Mouse (Mus musculus) lung, postnatal 0 days (tissue): ENCODE measurements at regions not wholly inside any gene's neighbourhood (a gene's known extent, or its start where the extent isn't known, plus 50 kb on each side); places are given as distances from the start of the nearest gene placed in this dataset.

Source experiments
- ATAC-seq: fragments of 200-750 bp; cut with Nextera tagmentation; 2 replicates; pipeline ENCODE4 v1.8.0; 2017; ENCODE audit warnings: moderate library complexity
- DNase-seq: peaks from one replicate; pipeline ENCODE4 v3.0.0-alpha.2; 2016; ENCODE audit warnings: low spot score
- H3K27ac ChIP-seq: fragments of 300-500 bp; sonication (generic); 2 replicates; pipeline ENCODE4 v1.5.1; 2014; ENCODE audit warnings: antibody characterized with exemption, mild to moderate bottlenecking, low read length, mixed read lengths
- H3K27me3 ChIP-seq: fragments of 300-500 bp; sonication (generic); replicated peaks from 2 replicates; pipeline ENCODE4 v1.6.1; 2014; ENCODE audit warnings: low read length, mixed read lengths; ENCODE audit not compliant: insufficient read depth
- H3K36me3 ChIP-seq: fragments of 300-500 bp; sonication (generic); 2 replicates; pipeline ENCODE4 v1.6.1; 2014; ENCODE audit warnings: low read length, mixed read lengths; ENCODE audit not compliant: insufficient read depth
- H3K4me1 ChIP-seq: fragments of 300-500 bp; sonication (generic); 2 replicates; pipeline ENCODE4 v1.6.1; 2014; ENCODE audit warnings: antibody characterized with exemption, low read depth, low read length, mixed read lengths; ENCODE audit not compliant: insufficient read depth
- H3K4me2 ChIP-seq: fragments of 300-500 bp; sonication (generic); replicated peaks from 2 replicates; pipeline ENCODE4 v1.6.1; 2014; ENCODE audit warnings: low read depth, mild to moderate bottlenecking, low read length, moderate library complexity, mixed read lengths
- H3K4me3 ChIP-seq: fragments of 300-500 bp; sonication (generic); 2 replicates; pipeline ENCODE4 v1.5.1; 2014; ENCODE audit warnings: low read depth, low read length
- H3K9ac ChIP-seq: fragments of 300-500 bp; sonication (generic); replicated peaks from 2 replicates; pipeline ENCODE4 v1.6.1; 2014; ENCODE audit warnings: low read depth, mild to moderate bottlenecking
- H3K9me3 ChIP-seq: fragments of 300-500 bp; sonication (generic); 2 replicates; pipeline ENCODE4 v1.6.1; 2016; ENCODE audit warnings: low read length, mixed read lengths
- CTCF ChIP-seq: IDR thresholded peaks from 2 replicates; pipeline ENCODE4 v1.5.1; 2016; ENCODE audit warnings: antibody characterized with exemption, mild to moderate bottlenecking
- EP300 ChIP-seq: IDR thresholded peaks from 2 replicates; pipeline ENCODE4 v1.6.1; 2016; ENCODE audit warnings: antibody characterized with exemption, mild to moderate bottlenecking, control low read depth
- WGBS: fragments of 180-500 bp; shearing (Covaris S2); extraction: QIAGEN DNeasy Blood & Tissue Kit; methylation state at CpG from one replicate; pipeline ENCODE4 v1.1.7; 2014; 5-methylcytosine and 5-hydroxymethylcytosine counted together

DNA sequence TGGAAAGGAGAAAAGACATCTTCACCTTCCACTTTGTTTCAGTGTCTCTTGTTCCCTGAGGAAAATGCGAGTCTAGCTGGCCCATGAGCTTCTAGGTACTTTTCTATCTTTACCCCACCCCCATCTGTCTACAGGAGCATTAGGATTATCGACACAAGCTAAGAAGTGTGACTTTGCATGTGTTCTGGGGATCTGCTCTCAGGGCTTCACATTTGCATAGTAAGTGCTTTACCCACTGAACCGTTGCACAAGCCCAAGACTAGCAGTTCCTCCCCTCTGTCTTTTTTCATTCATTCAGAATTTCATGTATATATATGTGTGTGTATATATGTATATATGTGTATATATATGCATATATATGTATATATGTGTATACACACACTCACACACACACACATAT is 162.5 kb upstream of the Arrdc4 start:
- H3K9ac ChIP-seq = no peak overlapping the region
- no peak overlapping the region for H3K27ac ChIP-seq
- no peaks in the 10 kb centered on the region for H3K9me3 ChIP-seq
- H3K4me2 ChIP-seq = no peak overlapping the region
- no peaks in the 10 kb centered on the region for H3K4me1 ChIP-seq
- WGBS = 88% methylated on average over 3 of the region's 3 CpGs
- H3K4me3 ChIP-seq = no peak overlapping the region
- no peaks in the 10 kb centered on the region for H3K36me3 ChIP-seq
- ATAC-seq (no peak), DNase-seq (no peak)
- H3K27me3 ChIP-seq = no peaks in the 10 kb centered on the region
- no peak for TF ChIP-seq CTCF
- no peak for TF ChIP-seq EP300

DNA sequence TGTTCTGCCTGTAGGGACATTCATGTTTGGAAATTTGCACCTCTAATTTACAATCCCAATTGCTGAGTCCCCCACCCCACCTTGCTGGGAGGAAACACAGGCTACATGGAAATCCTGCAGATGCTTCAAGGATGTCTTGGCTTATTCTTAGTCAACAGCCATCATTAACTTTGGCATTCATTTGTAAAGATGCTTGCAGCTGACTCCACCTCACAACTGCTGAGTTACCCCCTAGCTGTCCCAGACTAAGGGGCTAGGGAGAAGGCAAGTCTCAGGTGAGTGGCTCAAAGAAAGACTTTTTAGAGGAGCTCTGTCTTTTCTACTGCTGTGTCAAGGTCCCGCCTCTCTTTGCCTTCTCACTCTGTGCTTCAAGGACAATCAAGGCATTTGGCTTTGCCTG is 160.7 kb upstream of the Arrdc4 start:
- Histone ChIP-seq H3K27me3 (no peaks in the 10 kb centered on the region), H3K4me1 (no peaks in the 10 kb centered on the region), H3K9ac (no peak overlapping the region), H3K27ac (no peak overlapping the region), H3K4me2 (no peak overlapping the region), H3K36me3 (no peaks in the 10 kb centered on the region), H3K4me3 (no peak overlapping the region), H3K9me3 (no peaks in the 10 kb centered on the region)
- no peak for DNase-seq
- WGBS = 100% methylated on average over 1 of the region's 1 CpGs
- ATAC-seq = no peak
- TF ChIP-seq CTCF = no peak
- TF ChIP-seq EP300 = no peak

- Histone ChIP-seq H3K4me2 (no peak overlapping the region), H3K36me3 (no peaks in the 10 kb centered on the region), H3K9me3 (no peaks in the 10 kb centered on the region), H3K27ac (no peak overlapping the region), H3K27me3 (no peaks in the 10 kb centered on the region), H3K4me1 (no peaks in the 10 kb centered on the region), H3K4me3 (no peak overlapping the region), H3K9ac (no peak overlapping the region)
- no peak for TF ChIP-seq EP300
- no peak for TF ChIP-seq CTCF
- WGBS = 36% methylated on average over 1 of the region's 1 CpGs
- ATAC-seq (no peak), DNase-seq (no peak)
Measured at GRCm38 (mm10) chr7:68908401-68908834, 159.4 kb upstream of the Arrdc4 start.

- 82% methylated on average over 7 of the region's 7 CpGs for WGBS
- Histone ChIP-seq H3K9me3 (no peaks in the 10 kb centered on the region), H3K9ac (no peak overlapping the region), H3K4me2 (no peak overlapping the region), H3K27ac (no peak overlapping the region), H3K4me1 (no peaks in the 10 kb centered on the region), H3K36me3 (no peaks in the 10 kb centered on the region), H3K4me3 (no peak overlapping the region), H3K27me3 (no peaks in the 10 kb centered on the region)
- ATAC-seq (no peak), DNase-seq (no peak)
- TF ChIP-seq EP300 = no peak
Measured at GRCm38 (mm10) chr7:68907867-68908266, 158.8 kb upstream of the Arrdc4 start.

GRCm38 (mm10) chr7:68906771-68907395 is 157.8 kb upstream of the Arrdc4 start:
- 87% methylated on average over 8 of the region's 8 CpGs for WGBS
- TF ChIP-seq CTCF (no peak), EP300 (no peak)
- no peaks in the 10 kb centered on the region for H3K4me1 ChIP-seq
- no peak for DNase-seq
- no peak overlapping the region for H3K4me3 ChIP-seq
- no peak overlapping the region for H3K4me2 ChIP-seq
- H3K27ac ChIP-seq = no peak overlapping the region
- H3K9ac ChIP-seq = no peak overlapping the region
- H3K36me3 ChIP-seq = no peaks in the 10 kb centered on the region
- H3K27me3 ChIP-seq = no peaks in the 10 kb centered on the region
- no peak for ATAC-seq
- H3K9me3 ChIP-seq = no peaks in the 10 kb centered on the region

DNA sequence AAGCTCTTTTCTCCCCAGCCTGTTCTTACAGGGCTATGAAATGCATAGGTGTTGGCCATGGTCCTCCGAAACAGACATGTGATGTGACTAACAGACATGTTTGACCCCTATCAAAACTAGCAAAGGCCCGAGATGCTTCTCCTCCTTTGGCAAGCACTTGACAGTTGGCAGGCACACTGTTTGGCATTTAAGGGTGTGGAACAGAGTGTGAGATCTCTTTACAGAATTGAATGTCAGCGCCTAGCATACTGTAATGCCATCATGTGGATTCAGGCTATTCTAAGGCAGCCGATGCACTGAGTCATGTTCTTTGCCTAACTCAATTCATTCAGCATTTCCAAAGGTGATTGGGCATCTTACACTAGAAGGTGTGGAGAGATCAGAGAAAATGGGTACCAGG is 156.8 kb upstream of the Arrdc4 start:
- H3K9ac ChIP-seq = no peak overlapping the region
- H3K4me2 ChIP-seq = no peak overlapping the region
- no peaks in the 10 kb centered on the region for H3K36me3 ChIP-seq
- H3K9me3 ChIP-seq = no peaks in the 10 kb centered on the region
- H3K4me1 ChIP-seq = no peaks in the 10 kb centered on the region
- no peak overlapping the region for H3K27ac ChIP-seq
- 73% methylated on average over 4 of the region's 4 CpGs for WGBS
- ATAC-seq (no peak), DNase-seq (no peak)
- no peaks in the 10 kb centered on the region for H3K27me3 ChIP-seq
- no peak for TF ChIP-seq CTCF
- H3K4me3 ChIP-seq = no peak overlapping the region

GRCm38 (mm10) chr7:68886173-68886572 is 137.1 kb upstream of the Arrdc4 start:
- no peak overlapping the region for H3K4me2 ChIP-seq
- no peak overlapping the region for H3K9ac ChIP-seq
- no peak for DNase-seq
- TF ChIP-seq CTCF (no peak), EP300 (no peak)
- ATAC-seq = no peak
- no peaks in the 10 kb centered on the region for H3K27me3 ChIP-seq
- H3K27ac ChIP-seq = no peak overlapping the region
- H3K36me3 ChIP-seq = no peaks in the 10 kb centered on the region
- no peaks in the 10 kb centered on the region for H3K4me1 ChIP-seq
- H3K4me3 ChIP-seq = no peak overlapping the region
- H3K9me3 ChIP-seq = no peaks in the 10 kb centered on the region
